Mouse (Mus musculus) CD4-positive naive resting alpha-beta T cell, adult 57 days (primary cell): ENCODE data around the gene Olfr761. TPM values are rescaled to one million over a fixed set of nuclear protein-coding genes. Genes with fewer than 3 reads are reported as not detected.

Experiments used
- total RNA-seq: library from RNA; stranded (reverse); gene quantifications from one replicate; pipeline ENCODE4 v1.2.4, GENCODE M21; 2023

Olfr761 gene
- not detected for total RNA-seq

GRCm38 (mm10) chr17:37952979-37953378, at the start of gene Olfr761:
TSS of gene Olfr761 (minus strand) at chr17:37953079.

GRCm38 (mm10) chr17:37920248-37920647, 32.6 kb downstream of the Olfr761 start, which contains the start of gene Olfr128:
TSS of gene Olfr128 (plus strand) at chr17:37920548.

Other genes starting within 250 kb of the Olfr761 start
- not detected for gene Olfr120, start 231.3 kb downstream of the Olfr761 start, total RNA-seq
- not detected for gene Olfr121, start 204.2 kb downstream of the Olfr761 start, total RNA-seq
- gene Olfr122, start 184.5 kb downstream of the Olfr761 start, total RNA-seq: not detected
- gene Olfr123, start 159.6 kb downstream of the Olfr761 start, total RNA-seq: not detected
- gene Olfr124, start 153.2 kb downstream of the Olfr761 start, total RNA-seq: not detected
- gene Olfr125, start 120.1 kb downstream of the Olfr761 start, total RNA-seq: not detected
- gene Olfr126, start 105.6 kb downstream of the Olfr761 start, total RNA-seq: not detected
- not detected for gene Olfr127, start 52.6 kb downstream of the Olfr761 start, total RNA-seq
- gene Olfr128, start 32.5 kb downstream of the Olfr761 start, total RNA-seq: not detected
- not detected for gene Olfr129, start 107.0 kb upstream of the Olfr761 start, total RNA-seq
- not detected for gene Olfr130, start 110.8 kb upstream of the Olfr761 start, total RNA-seq
- not detected for gene Olfr131, start 135.6 kb upstream of the Olfr761 start, total RNA-seq
- gene Olfr132, start 181.4 kb upstream of the Olfr761 start, total RNA-seq: not detected
- not detected for gene Olfr133, start 192.2 kb upstream of the Olfr761 start, total RNA-seq
- not detected for gene Olfr134, start 218.3 kb upstream of the Olfr761 start, total RNA-seq